Mouse (Mus musculus) thymus, postnatal 25 days (tissue): ENCODE results near the gene Tmem54.

ENCODE experiments used
- DNase-seq: peaks from one replicate; pipeline ENCODE4 v3.0.0; 2022

The Tmem54 gene

DNA sequence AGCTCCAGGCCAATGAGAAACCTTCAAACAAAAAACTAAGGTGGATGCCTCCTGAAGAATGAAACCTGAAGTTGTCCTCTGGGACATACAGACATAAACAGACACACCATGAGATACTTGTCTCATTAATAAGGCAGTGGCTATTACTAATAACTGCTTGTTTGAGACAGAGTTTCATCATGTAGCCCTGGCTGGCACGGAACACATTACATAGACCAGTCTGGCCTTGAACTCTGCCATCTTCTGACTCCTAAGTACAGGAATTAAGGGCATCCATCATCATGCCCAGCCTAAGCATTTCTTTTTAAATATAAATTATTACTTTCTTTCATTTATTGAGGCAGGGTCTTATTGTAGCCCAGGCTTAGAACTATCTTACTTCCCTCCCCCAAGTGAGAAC, 55.7 kb downstream of the Tmem54 start:
- no peak for DNase-seq
